Mouse (Mus musculus) hindbrain, embryonic 10.5 days (tissue): Measurements from ENCODE around the gene Nckap5. TPM values are rescaled to one million over a fixed set of nuclear protein-coding genes. Genes with fewer than 3 reads are reported as not detected.

Source experiments
- DNase-seq: peaks from one replicate; pipeline ENCODE4 v3.0.0-alpha.2; 2017; ENCODE audit warnings: low spot score
- H3K27ac ChIP-seq: fragments of 300-500 bp; sonication (generic); 2 replicates; pipeline ENCODE4 v1.5.1; 2016; ENCODE audit warnings: mild to moderate bottlenecking, moderate library complexity
- H3K27me3 ChIP-seq: fragments of 300-500 bp; sonication (generic); 2 replicates; pipeline ENCODE4 v1.6.1; 2016; ENCODE audit warnings: mild to moderate bottlenecking; ENCODE audit not compliant: poor library complexity, insufficient read depth, severe bottlenecking
- H3K36me3 ChIP-seq: fragments of 300-500 bp; sonication (generic); 2 replicates; pipeline ENCODE4 v1.6.1; 2016; ENCODE audit warnings: mild to moderate bottlenecking, moderate library complexity
- H3K4me1 ChIP-seq: fragments of 300-500 bp; sonication (generic); replicated peaks from 2 replicates; pipeline ENCODE4 v1.6.1; 2016; ENCODE audit warnings: mild to moderate bottlenecking
- H3K4me3 ChIP-seq: fragments of 300-500 bp; sonication (generic); 2 replicates; pipeline ENCODE4 v1.5.1; 2016; ENCODE audit warnings: mild to moderate bottlenecking, moderate library complexity
- H3K9me3 ChIP-seq: fragments of 300-500 bp; sonication (generic); 2 replicates; pipeline ENCODE4 v1.6.1; 2016; ENCODE audit warnings: mild to moderate bottlenecking, moderate library complexity
- WGBS: fragments of 180-500 bp; shearing (Covaris S2); methylation state at CpG from one replicate; pipeline ENCODE4 v1.1.7; 2016; 5-methylcytosine and 5-hydroxymethylcytosine counted together
- polyA plus RNA-seq: library from polyadenylated mRNA; unstranded; fragments of >200 nt; fragmentation: Nextera tagmentation; extraction: Ambion mirVana; gene quantifications from 2 replicates; pipeline ENCODE4 v1.2.1, GENCODE M21; 2016

The Nckap5 gene
- polyA plus RNA-seq, 1 experiment from 2014 or later: 20.8 TPM

- WGBS: 83% methylated on average over 5 of the region's 5 CpGs
Measured at GRCm38 (mm10) chr1:126755682-126756081, 74.9 kb downstream of the Nckap5 start.

GRCm38 (mm10) chr1:126753611-126754010 lies 77.0 kb downstream of the Nckap5 start:
- no peaks in the 10 kb centered on the region for H3K36me3 ChIP-seq
- H3K9me3 ChIP-seq: no peaks in the 10 kb centered on the region
- H3K27me3 ChIP-seq: no peaks in the 10 kb centered on the region
- H3K4me1 ChIP-seq: peaks cover 31% of the 10 kb centered on the region
- peak overlapping the region; percentile 71; the same call in 1 of the 2 replicates for H3K27ac ChIP-seq
- no peak overlapping the region for H3K4me3 ChIP-seq
- DNase-seq: no peak

More at GRCm38 (mm10) chr1:126755682-126756081, 74.9 kb downstream of the Nckap5 start:
- no peaks in the 10 kb centered on the region for H3K36me3 ChIP-seq
- no peak overlapping the region for H3K4me3 ChIP-seq
- H3K27ac ChIP-seq: peak overlapping the region; percentile 14; the same call in 1 of the 2 replicates
- no peak for DNase-seq
- no peaks in the 10 kb centered on the region for H3K9me3 ChIP-seq
- H3K4me1 ChIP-seq: peaks cover 32% of the 10 kb centered on the region
- 0 out of 2 replicates have a peak, but pooled peaks cover 6% of the 10 kb centered on the region for H3K27me3 ChIP-seq

- 80% methylated on average over 13 of the region's 13 CpGs for WGBS
- Histone ChIP-seq H3K27me3 (no peaks in the 10 kb centered on the region), H3K27ac (peak overlapping the region; percentile 71), H3K4me1 (peaks cover 31% of the 10 kb centered on the region), H3K9me3 (no peaks in the 10 kb centered on the region), H3K36me3 (no peaks in the 10 kb centered on the region), H3K4me3 (no peak overlapping the region)
- no peak for DNase-seq
Measured at GRCm38 (mm10) chr1:126752247-126753037, 78.2 kb downstream of the Nckap5 start.

GRCm38 (mm10) chr1:126751137-126751536 lies 79.5 kb downstream of the Nckap5 start:
- Histone ChIP-seq H3K27ac (peak overlapping the region; percentile 43; the same call in 1 of the 2 replicates), H3K9me3 (no peaks in the 10 kb centered on the region), H3K27me3 (no peaks in the 10 kb centered on the region), H3K4me3 (no peak overlapping the region), H3K36me3 (no peaks in the 10 kb centered on the region), H3K4me1 (peaks cover 42% of the 10 kb centered on the region)
- WGBS: 50% methylated on average over 6 of the region's 6 CpGs
- no peak for DNase-seq

GRCm38 (mm10) chr1:126750156-126750555 lies 80.4 kb downstream of the Nckap5 start:
- Histone ChIP-seq H3K9me3 (no peaks in the 10 kb centered on the region), H3K36me3 (no peaks in the 10 kb centered on the region), H3K27ac (peak overlapping the region; percentile 43; the same call in 1 of the 2 replicates), H3K4me1 (peaks cover 48% of the 10 kb centered on the region), H3K4me3 (no peak overlapping the region), H3K27me3 (no peaks in the 10 kb centered on the region)
- 93% methylated on average over 3 of the region's 3 CpGs for WGBS
- DNase-seq: no peak

GRCm38 (mm10) chr1:126747914-126748313 lies 82.7 kb downstream of the Nckap5 start:
- Histone ChIP-seq H3K9me3 (no peaks in the 10 kb centered on the region), H3K36me3 (no peaks in the 10 kb centered on the region), H3K27me3 (no peaks in the 10 kb centered on the region), H3K4me3 (no peak overlapping the region), H3K4me1 (peaks cover 54% of the 10 kb centered on the region), H3K27ac (no peak overlapping the region)
- 81% methylated on average over 4 of the region's 4 CpGs for WGBS
- no peak for DNase-seq

- Histone ChIP-seq H3K9me3 (no peaks in the 10 kb centered on the region), H3K4me3 (0 out of 2 replicates have a peak overlapping the region, but pooled peaks have one; percentile 16), H3K27ac (peak overlapping the region; percentile 84), H3K27me3 (no peaks in the 10 kb centered on the region), H3K36me3 (no peaks in the 10 kb centered on the region), H3K4me1 (peaks cover 39% of the 10 kb centered on the region)
- DNase-seq: peak; percentile 83
- 16% methylated on average over 4 of the region's 4 CpGs for WGBS
Measured at GRCm38 (mm10) chr1:126745482-126746136, 85.0 kb downstream of the Nckap5 start.

GRCm38 (mm10) chr1:126744631-126745305 lies 85.8 kb downstream of the Nckap5 start:
- peak; percentile 49 for DNase-seq
- 46% methylated on average over 14 of the region's 14 CpGs for WGBS

GRCm38 (mm10) chr1:126738291-126738640 lies 92.3 kb downstream of the Nckap5 start:
- Histone ChIP-seq H3K36me3 (peaks cover 6% of the 10 kb centered on the region; the same call in 1 of the 2 replicates), H3K4me3 (peak overlapping the region; percentile 61), H3K27me3 (peaks cover 13% of the 10 kb centered on the region), H3K4me1 (peaks cover 59% of the 10 kb centered on the region), H3K9me3 (no peaks in the 10 kb centered on the region), H3K27ac (peak overlapping the region; percentile 91)
- 2% methylated on average over 12 of the region's 12 CpGs for whole genome bisulfite sequencing
- DNase-seq: no peak

More at GRCm38 (mm10) chr1:126744631-126745305, 85.8 kb downstream of the Nckap5 start:
- peak overlapping the region; percentile 84 for H3K27ac ChIP-seq
- no peaks in the 10 kb centered on the region for H3K9me3 ChIP-seq
- peak overlapping the region; percentile 16; the same call in 1 of the 2 replicates for H3K4me3 ChIP-seq
- no peaks in the 10 kb centered on the region for H3K27me3 ChIP-seq
- peaks cover 44% of the 10 kb centered on the region for H3K4me1 ChIP-seq
- no peaks in the 10 kb centered on the region for H3K36me3 ChIP-seq

- WGBS: 3% methylated on average over 18 of the region's 18 CpGs
- H3K9me3 ChIP-seq: no peaks in the 10 kb centered on the region
- peaks cover 13% of the 10 kb centered on the region for H3K27me3 ChIP-seq
Measured at GRCm38 (mm10) chr1:126737554-126738290, 92.9 kb downstream of the Nckap5 start.

GRCm38 (mm10) chr1:126731691-126732090 lies 98.9 kb downstream of the Nckap5 start:
- peaks cover 51% of the 10 kb centered on the region for H3K36me3 ChIP-seq
- H3K4me3 ChIP-seq: no peak overlapping the region
- no peaks in the 10 kb centered on the region for H3K9me3 ChIP-seq
- DNase-seq: no peak
- H3K4me1 ChIP-seq: peaks cover 33% of the 10 kb centered on the region
- peaks cover 6% of the 10 kb centered on the region for H3K27me3 ChIP-seq
- H3K27ac ChIP-seq: no peak overlapping the region

More at GRCm38 (mm10) chr1:126737554-126738290, 92.9 kb downstream of the Nckap5 start:
- Histone ChIP-seq H3K4me3 (peak overlapping the region; percentile 61), H3K27ac (peak overlapping the region; percentile 91), H3K4me1 (peaks cover 59% of the 10 kb centered on the region), H3K36me3 (peaks cover 12% of the 10 kb centered on the region)
- peak; percentile 67 for DNase-seq

GRCm38 (mm10) chr1:126726400-126727055 lies 104.1 kb downstream of the Nckap5 start:
- DNase-seq: peak; percentile 11
- 0 out of 2 replicates have a peak overlapping the region, but pooled peaks have one; percentile 16 for H3K27ac ChIP-seq
- 59% methylated on average over 6 of the region's 6 CpGs for WGBS
- peaks cover 24% of the 10 kb centered on the region for H3K4me1 ChIP-seq
- peaks cover 38% of the 10 kb centered on the region for H3K36me3 ChIP-seq
- H3K27me3 ChIP-seq: no peaks in the 10 kb centered on the region
- H3K4me3 ChIP-seq: no peak overlapping the region
- H3K9me3 ChIP-seq: no peaks in the 10 kb centered on the region
